Mouse (Mus musculus) G1E (cell line): ENCODE data around the gene Hoxd10. TPM values are rescaled to one million over a fixed set of nuclear protein-coding genes. Genes with fewer than 3 reads are reported as not detected.

ENCODE experiments used
- ATAC-seq: 2 replicates; pipeline ENCODE4 v1.8.0; 2016; ENCODE audit warnings: mild to moderate bottlenecking; ENCODE audit not compliant: insufficient number of reproducible peaks, poor library complexity, low FRiP score, severe bottlenecking; ENCODE audit errors: extremely low read depth
- DNase-seq: peaks from one replicate; pipeline ENCODE4 v3.0.0; 2012; ENCODE audit warnings: low spot score
- H3K27me3 ChIP-seq: 2 replicates; pipeline ENCODE4 v1.6.1; 2012; ENCODE audit warnings: mild to moderate bottlenecking, low read length, inconsistent platforms; ENCODE audit not compliant: insufficient read depth
- H3K36me3 ChIP-seq: replicated peaks from 2 replicates; pipeline ENCODE3; 2012; ENCODE audit warnings: mild to moderate bottlenecking, inconsistent platforms
- H3K4me1 ChIP-seq: 2 replicates; pipeline ENCODE4 v1.6.1; 2012; ENCODE audit warnings: low read depth, low read length, inconsistent platforms, mixed read lengths; ENCODE audit not compliant: insufficient read depth
- H3K4me3 ChIP-seq: 2 replicates; pipeline ENCODE4 v1.5.1; 2012; ENCODE audit warnings: low read depth, mild to moderate bottlenecking, inconsistent platforms, low read length, moderate library complexity, mixed read lengths
- H3K9me3 ChIP-seq: replicated peaks from 2 replicates; pipeline ENCODE4 v1.6.1; 2012; ENCODE audit warnings: inconsistent platforms
- CTCF ChIP-seq: IDR thresholded peaks from 2 replicates; pipeline ENCODE4 v1.5.1; 2012; ENCODE audit warnings: low read depth, low read length, inconsistent platforms, mixed read lengths
- GATA1 ChIP-seq: IDR thresholded peaks from 2 replicates; pipeline ENCODE4 v1.6.1; 2012; ENCODE audit warnings: borderline replicate concordance, low read length, inconsistent platforms, mixed read lengths
- GATA2 ChIP-seq: IDR thresholded peaks from 2 replicates; pipeline ENCODE4 v1.6.1; 2012; ENCODE audit warnings: low read depth, low read length, inconsistent platforms, borderline replicate concordance
- POLR2AphosphoS5 ChIP-seq: IDR thresholded peaks from 2 replicates; pipeline ENCODE4 v1.6.1; 2012; ENCODE audit warnings: low read depth, low read length, inconsistent platforms; ENCODE audit not compliant: insufficient replicate concordance
- TAL1 ChIP-seq: conservative IDR thresholded peaks from 2 replicates; pipeline ENCODE4 v1.6.1; 2012; ENCODE audit warnings: low read depth, low read length, inconsistent platforms, mixed read lengths
- polyA plus RNA-seq: library from polyadenylated mRNA; stranded (reverse); fragments of >175 nt; gene quantifications from 2 replicates; pipeline ENCODE4 v1.2.3, GENCODE M21; 2012
- total RNA-seq, 2 experiments: library from RNA; stranded (forward) in 1 of 2; stranded (reverse) in 1 of 2; fragments of 200-1000 nt in 1 of 2; fragments of >200 nt in 1 of 2; fragmentation: Nextera tagmentation in 1 of 2; gene quantifications; 2 replicates each; pipeline ENCODE4 v1.2.3; 2014 to 2017

The Hoxd10 gene
- total and polyA plus RNA-seq, 3 experiments: 0.22 TPM; not detected in 2

GRCm38 (mm10) chr2:74699664-74700545 is 8.2 kb downstream of the Hoxd10 start:
- TF ChIP-seq CTCF (no peak), TAL1 (no peak), GATA1 (no peak), GATA2 (no peak), POLR2AphosphoS5 (no peak)
- DNase-seq (no peak), ATAC-seq (no peak)
- H3K36me3 ChIP-seq: no peaks in the 10 kb centered on the region
- peaks cover 16% of the 10 kb centered on the region; the same call in 1 of the 2 replicates for H3K27me3 ChIP-seq
- no peak overlapping the region for H3K4me3 ChIP-seq
- H3K9me3 ChIP-seq: peaks cover 13% of the 10 kb centered on the region
- no peaks in the 10 kb centered on the region for H3K4me1 ChIP-seq

- Histone ChIP-seq H3K36me3 (no peaks in the 10 kb centered on the region), H3K4me3 (no peak overlapping the region), H3K4me1 (no peaks in the 10 kb centered on the region), H3K27me3 (peaks cover 16% of the 10 kb centered on the region; the same call in 1 of the 2 replicates), H3K9me3 (peaks cover 19% of the 10 kb centered on the region)
- TF ChIP-seq GATA1 (no peak), GATA2 (no peak), TAL1 (no peak), CTCF (no peak), POLR2AphosphoS5 (no peak)
- ATAC-seq (no peak), DNase-seq (no peak)
Observed at GRCm38 (mm10) chr2:74700546-74701112, 8.9 kb downstream of the Hoxd10 start.

- Histone ChIP-seq H3K36me3 (no peaks in the 10 kb centered on the region), H3K27me3 (peaks cover 11% of the 10 kb centered on the region; the same call in 1 of the 2 replicates), H3K4me1 (no peaks in the 10 kb centered on the region), H3K4me3 (no peak overlapping the region), H3K9me3 (peaks cover 21% of the 10 kb centered on the region)
- no peak for ATAC-seq
- TF ChIP-seq CTCF (peak; percentile 44), POLR2AphosphoS5 (no peak), GATA2 (no peak), TAL1 (no peak)
- peak; percentile 23 for DNase-seq
Observed at GRCm38 (mm10) chr2:74701949-74702819, 10.5 kb downstream of the Hoxd10 start.

- Histone ChIP-seq H3K4me1 (no peaks in the 10 kb centered on the region), H3K36me3 (no peaks in the 10 kb centered on the region), H3K9me3 (peaks cover 20% of the 10 kb centered on the region), H3K27me3 (peaks cover 11% of the 10 kb centered on the region; the same call in 1 of the 2 replicates), H3K4me3 (no peak overlapping the region)
- DNase-seq (no peak), ATAC-seq (no peak)
- TF ChIP-seq CTCF: no peak
- TF ChIP-seq TAL1: no peak
- TF ChIP-seq GATA1: no peak
- no peak for TF ChIP-seq GATA2
- TF ChIP-seq POLR2AphosphoS5: no peak
Observed at GRCm38 (mm10) chr2:74702820-74703219, 11.1 kb downstream of the Hoxd10 start.

GRCm38 (mm10) chr2:74703317-74703716 is 11.6 kb downstream of the Hoxd10 start:
- H3K9me3 ChIP-seq: peaks cover 15% of the 10 kb centered on the region
- H3K36me3 ChIP-seq: no peaks in the 10 kb centered on the region
- no peak for TF ChIP-seq CTCF
- no peak for TF ChIP-seq GATA1
- TF ChIP-seq POLR2AphosphoS5: no peak
- no peak for TF ChIP-seq TAL1
- no peak for TF ChIP-seq GATA2
- H3K4me3 ChIP-seq: no peak overlapping the region
- no peak for DNase-seq
- H3K4me1 ChIP-seq: no peaks in the 10 kb centered on the region
- ATAC-seq: no peak
- peaks cover 11% of the 10 kb centered on the region; the same call in 1 of the 2 replicates for H3K27me3 ChIP-seq

- Histone ChIP-seq H3K4me3 (no peak overlapping the region), H3K9me3 (peaks cover 12% of the 10 kb centered on the region), H3K27me3 (peaks cover 11% of the 10 kb centered on the region; the same call in 1 of the 2 replicates), H3K36me3 (no peaks in the 10 kb centered on the region), H3K4me1 (no peaks in the 10 kb centered on the region)
- ATAC-seq: no peak
- DNase-seq: no peak
- no peak for TF ChIP-seq TAL1
- no peak for TF ChIP-seq GATA2
- TF ChIP-seq CTCF: no peak
- no peak for TF ChIP-seq GATA1
- TF ChIP-seq POLR2AphosphoS5: no peak
Observed at GRCm38 (mm10) chr2:74703720-74704392, 12.1 kb downstream of the Hoxd10 start.
